ENCODE assay signal across 19 mouse cellular contexts in genomic region chr10:59831950-59832349, GRCm38 (mm10). TPM values are rescaled to one million over a fixed set of nuclear protein-coding genes. Genes with fewer than 3 reads are reported as not detected.
DNase-seq lines count a peak whose midpoint lies in the region; ATAC-seq and TF ChIP-seq lines count a peak whose summit lies in the region.
"Had no signal": no experiment of that assay in that cellular context is flagged by ENCODE, and none has a peak within 500 bp of the region (broad histone marks: within the 10 kb centered on the region; RNA-seq: fewer than 3 reads in every experiment).

No protein-coding gene starts in this region.

- H3K27me3 ChIP-seq in heart, embryonic 12.5 days (replicated peaks) = no peaks in the 10 kb centered on the region
- no peaks in the 10 kb centered on the region for H3K27me3 ChIP-seq in heart, embryonic 10.5 days (ENCODE audit: insufficient read depth, poor library complexity, severe bottlenecking)
- H3K27me3 ChIP-seq in liver, embryonic 15.5 days = no peaks in the 10 kb centered on the region
- H3K27me3 ChIP-seq: embryonic facial prominence, embryonic 15.5 days; forebrain, embryonic 15.5 days; heart, embryonic 13.5 days; hindbrain, embryonic 15.5 days had no signal

- H3K4me3 ChIP-seq in heart, embryonic 12.5 days = no peak overlapping the region
- H3K4me3 ChIP-seq in heart, embryonic 10.5 days = no peak overlapping the region
- H3K4me3 ChIP-seq in liver, embryonic 15.5 days (replicated peaks) = no peak overlapping the region
- no peak overlapping the region for H3K4me3 ChIP-seq in layer of hippocampus, adult 2 months
- H3K4me3 ChIP-seq: embryonic facial prominence, embryonic 15.5 days; forebrain, embryonic 15.5 days; heart, adult 2 months; heart, embryonic 13.5 days; hindbrain, embryonic 15.5 days had no signal

- peaks cover 42% of the 10 kb centered on the region for H3K36me3 ChIP-seq in heart, embryonic 12.5 days
- H3K36me3 ChIP-seq in heart, embryonic 10.5 days = peaks cover 50% of the 10 kb centered on the region
- H3K36me3 ChIP-seq in liver, embryonic 15.5 days (replicated peaks) = peaks cover 39% of the 10 kb centered on the region

- 54% methylated on average over 7 of the region's 7 CpGs for WGBS in heart, embryonic 12.5 days
- WGBS in heart, embryonic 10.5 days = 65% methylated on average over 7 of the region's 7 CpGs
- WGBS in liver, embryonic 15.5 days (ENCODE audit: insufficient replicate concordance) = 21% methylated on average over 7 of the region's 7 CpGs

- DNase-seq in heart, embryonic 10.5 days (ENCODE audit: low spot score) = no peak
- peak; percentile 96 for DNase-seq in 416B (ENCODE audit: low read depth)
- no peak for DNase-seq in layer of hippocampus, adult 2 months (ENCODE audit: low spot score in 2 of 2)
- DNase-seq in cerebellum, postnatal 10 days = no peak
- DNase-seq in left cerebral cortex, adult 18-20 months (ENCODE audit: low spot score in 2 of 2) = no peak
- DNase-seq: adrenal gland, adult 2 months; adrenal gland, postnatal 25 days; cerebellum, adult 18-20 months; cerebellum, adult 9-11 months; embryo, embryonic 11 days; heart, adult 2 months; heart, postnatal 36 days had no signal

- H3K4me1 ChIP-seq in heart, embryonic 12.5 days (replicated peaks) = peaks cover 3% of the 10 kb centered on the region; the same call in 1 of the 2 replicates
- H3K4me1 ChIP-seq in heart, embryonic 10.5 days = 0 out of 2 replicates have a peak, but pooled peaks cover 2% of the 10 kb centered on the region
- H3K4me1 ChIP-seq in liver, embryonic 15.5 days (replicated peaks) = no peaks in the 10 kb centered on the region
- H3K4me1 ChIP-seq: embryonic facial prominence, embryonic 15.5 days; forebrain, embryonic 15.5 days; heart, embryonic 13.5 days; hindbrain, embryonic 15.5 days had no signal

- H3K4me2 ChIP-seq in heart, embryonic 12.5 days = no peak overlapping the region
- H3K4me2 ChIP-seq in liver, embryonic 15.5 days = no peak overlapping the region
- H3K4me2 ChIP-seq: embryonic facial prominence, embryonic 15.5 days; forebrain, embryonic 15.5 days; heart, embryonic 13.5 days; hindbrain, embryonic 15.5 days had no signal

- ATAC-seq in heart, embryonic 12.5 days (ENCODE audit: insufficient number of reproducible peaks, low FRiP score) = no peak
- ATAC-seq in granulocyte monocyte progenitor cell, adult 5-6 weeks (replicated peaks; ENCODE audit: poor library complexity, severe bottlenecking) = peak; percentile 30; the same call in 1 of the 2 replicates
- no peak for ATAC-seq in liver, embryonic 15.5 days (ENCODE audit: insufficient read depth)
- ATAC-seq: forebrain, embryonic 15.5 days had no signal

- H3K9ac ChIP-seq in heart, embryonic 12.5 days = no peak overlapping the region
- no peak overlapping the region for H3K9ac ChIP-seq in liver, embryonic 15.5 days
- H3K9ac ChIP-seq: embryonic facial prominence, embryonic 15.5 days; forebrain, embryonic 15.5 days; heart, embryonic 13.5 days; hindbrain, embryonic 15.5 days had no signal

- H3K9me3 ChIP-seq in heart, embryonic 12.5 days (replicated peaks) = peaks cover 9% of the 10 kb centered on the region; the same call in 1 of the 2 replicates
- no peaks in the 10 kb centered on the region for H3K9me3 ChIP-seq in heart, embryonic 10.5 days
- no peaks in the 10 kb centered on the region for H3K9me3 ChIP-seq in liver, embryonic 15.5 days (replicated peaks)
- H3K9me3 ChIP-seq: embryonic facial prominence, embryonic 15.5 days; forebrain, embryonic 15.5 days; hindbrain, embryonic 15.5 days had no signal

- TF ChIP-seq CTCF in layer of hippocampus, adult 2 months (conservative IDR thresholded peaks at IDR 0.05) = no peak

- peak overlapping the region; percentile 11; the same call in 1 of the 2 replicates for H3K27ac ChIP-seq in heart, embryonic 12.5 days (ENCODE audit: poor library complexity, severe bottlenecking)
- no peak overlapping the region for H3K27ac ChIP-seq in heart, embryonic 10.5 days
- 0 out of 2 replicates have a peak overlapping the region, but pooled peaks have one; percentile 3 for H3K27ac ChIP-seq in liver, embryonic 15.5 days (replicated peaks)
- H3K27ac ChIP-seq in layer of hippocampus, adult 2 months = no peak overlapping the region
- H3K27ac ChIP-seq: embryonic facial prominence, embryonic 15.5 days; forebrain, embryonic 15.5 days; heart, adult 2 months; heart, embryonic 13.5 days; hindbrain, embryonic 15.5 days had no signal

RNA-seq across cellular contexts. Expression of gene Dnajb12, which starts 47.4 kb away (rescaled TPM):
- polyA plus RNA-seq in heart, embryonic 12.5 days (2016; fragmentation: Nextera tagmentation; extraction: Ambion mirVana) = 31.4 and 32.8 TPM in 2 replicates
- polyA plus RNA-seq in heart, embryonic 10.5 days (2016; fragmentation: Nextera tagmentation; extraction: Ambion mirVana) = 28.8 and 32.0 TPM in 2 replicates
- 18.8 and 26.9 TPM in 2 replicates for total RNA-seq in granulocyte monocyte progenitor cell, adult 5-6 weeks (2014; fragmentation: Nextera tagmentation)
- 14.3 and 25.0 TPM in 2 replicates for total RNA-seq in granulocyte monocyte progenitor cell, adult 5-6 weeks (2017)
- 14.3 and 15.0 TPM in 2 replicates for polyA plus RNA-seq in liver, embryonic 15.5 days (2015; fragmentation: Nextera tagmentation; extraction: Ambion mirVana)
- total RNA-seq in layer of hippocampus, adult 2 months (2021) = 10 to 100 TPM; 54.4 to 56.8 TPM
- total RNA-seq in left cerebral cortex, adult 18-20 months (2021) = 10 to 100 TPM; 47.3 to 49.6 TPM

Comparison
In these comparisons a context has a peak if more than half of its experiments do, and no peak if none do; other contexts are left out.
1. H3K27ac ChIP-seq: peak in heart, embryonic 12.5 days (single experiment) and liver, embryonic 15.5 days (single experiment); none in heart, embryonic 10.5 days (single experiment) and layer of hippocampus, adult 2 months (single experiment).